Mouse (Mus musculus): ENCODE results near the gene Tex22. TPM values are rescaled to one million over a fixed set of nuclear protein-coding genes. Genes with fewer than 3 reads are reported as not detected.

The Tex22 gene
- polyA plus RNA-seq, 1 experiment from 2014 or later, result not detected

DNA sequence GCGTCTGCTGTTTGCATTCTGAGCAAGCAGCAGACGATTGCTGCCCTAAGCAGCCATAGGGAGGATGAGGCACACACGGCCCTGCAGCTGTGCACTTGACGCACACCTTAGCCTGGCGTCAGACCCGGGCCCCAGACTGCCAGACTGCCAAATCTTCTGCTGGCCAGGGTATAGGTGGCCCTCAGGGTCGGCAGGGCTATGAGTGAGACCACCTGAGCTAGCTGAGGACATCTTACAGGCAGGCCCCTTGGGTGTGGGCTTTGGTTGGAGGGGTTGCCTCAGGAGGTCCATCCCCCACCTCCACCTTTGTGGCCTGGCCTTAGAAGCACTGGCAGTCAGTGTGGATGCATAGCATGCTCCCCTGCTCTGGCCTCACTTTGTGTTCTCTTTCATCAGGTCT, 61.1 kb downstream of the Tex22 start:
- Histone ChIP-seq H3K27me3 (replicated peaks; ENCODE audit: control insufficient read depth, insufficient read depth, low read length) (peaks cover 4% of the 10 kb centered on the region; the same call in 1 of the 2 replicates), H3K4me1 (ENCODE audit: control insufficient read depth, insufficient read depth, low read length) (peaks cover 8% of the 10 kb centered on the region; the same call in 1 of the 2 replicates), H3K36me3 (ENCODE audit: control insufficient read depth, insufficient read depth, low read length) (peaks cover 82% of the 10 kb centered on the region), H3K4me2 (ENCODE audit: low read depth, low read length) (no peak overlapping the region), H3K9ac (ENCODE audit: low read depth, low read length) (no peak overlapping the region), H3K27ac (replicated peaks; ENCODE audit: low read depth, low read length) (no peak overlapping the region), H3K9me3 (ENCODE audit: control insufficient read depth, low read length) (no peaks in the 10 kb centered on the region), H3K4me3 (ENCODE audit: low read depth, low read length) (no peak overlapping the region)
- DNase-seq (ENCODE audit: low spot score) (no peak), ATAC-seq (ENCODE audit: low read depth) (no peak)
- WGBS, result 85% methylated on average over 7 of the region's 7 CpGs

- ATAC-seq (ENCODE audit: low read depth) (no peak), DNase-seq (ENCODE audit: low spot score) (no peak)
- no peaks in the 10 kb centered on the region for H3K9me3 ChIP-seq (ENCODE audit: control insufficient read depth, low read length)
- H3K27ac ChIP-seq (replicated peaks; ENCODE audit: low read depth, low read length), result no peak overlapping the region; the same call in 1 of the 2 replicates
- peaks cover 15% of the 10 kb centered on the region for H3K27me3 ChIP-seq (replicated peaks; ENCODE audit: control insufficient read depth, insufficient read depth, low read length)
- no peak overlapping the region for H3K4me2 ChIP-seq (ENCODE audit: low read depth, low read length)
- 72% methylated on average over 15 of the region's 17 CpGs for WGBS
- peaks cover 71% of the 10 kb centered on the region for H3K36me3 ChIP-seq (ENCODE audit: control insufficient read depth, insufficient read depth, low read length)
- H3K4me1 ChIP-seq (ENCODE audit: control insufficient read depth, insufficient read depth, low read length), result peaks cover 8% of the 10 kb centered on the region; the same call in 1 of the 2 replicates
- no peak overlapping the region for H3K9ac ChIP-seq (ENCODE audit: low read depth, low read length)
- no peak overlapping the region for H3K4me3 ChIP-seq (ENCODE audit: low read depth, low read length)
These were observed 62.3 kb downstream of the Tex22 start for GRCm38 (mm10) chr12:113136492-113137020.

GRCm38 (mm10) chr12:113137260-113138213, 63.2 kb downstream of the Tex22 start:
- 88% methylated on average over 18 of the region's 18 CpGs for WGBS
- Histone ChIP-seq H3K27ac (replicated peaks; ENCODE audit: low read depth, low read length) (no peak overlapping the region), H3K4me2 (ENCODE audit: low read depth, low read length) (no peak overlapping the region), H3K9ac (ENCODE audit: low read depth, low read length) (no peak overlapping the region), H3K36me3 (ENCODE audit: control insufficient read depth, insufficient read depth, low read length) (peaks cover 61% of the 10 kb centered on the region), H3K27me3 (replicated peaks; ENCODE audit: control insufficient read depth, insufficient read depth, low read length) (peaks cover 23% of the 10 kb centered on the region), H3K9me3 (ENCODE audit: control insufficient read depth, low read length) (no peaks in the 10 kb centered on the region), H3K4me3 (ENCODE audit: low read depth, low read length) (no peak overlapping the region), H3K4me1 (ENCODE audit: control insufficient read depth, insufficient read depth, low read length) (peaks cover 17% of the 10 kb centered on the region)
- ATAC-seq (ENCODE audit: low read depth) (no peak), DNase-seq (ENCODE audit: low spot score) (no peak)

- no peaks in the 10 kb centered on the region for H3K9me3 ChIP-seq (ENCODE audit: control insufficient read depth, low read length)
- peaks cover 23% of the 10 kb centered on the region for H3K27me3 ChIP-seq (replicated peaks; ENCODE audit: control insufficient read depth, insufficient read depth, low read length)
- DNase-seq (ENCODE audit: low spot score), result no peak
- no peak overlapping the region for H3K4me2 ChIP-seq (ENCODE audit: low read depth, low read length)
- no peak overlapping the region for H3K27ac ChIP-seq (replicated peaks; ENCODE audit: low read depth, low read length)
- peaks cover 53% of the 10 kb centered on the region for H3K36me3 ChIP-seq (ENCODE audit: control insufficient read depth, insufficient read depth, low read length)
- peaks cover 23% of the 10 kb centered on the region for H3K4me1 ChIP-seq (ENCODE audit: control insufficient read depth, insufficient read depth, low read length)
- H3K9ac ChIP-seq (ENCODE audit: low read depth, low read length), result peak overlapping the region; percentile 25; the same call in 1 of the 2 replicates
- 83% methylated on average over 6 of the region's 6 CpGs for WGBS
- H3K4me3 ChIP-seq (ENCODE audit: low read depth, low read length), result no peak overlapping the region
- ATAC-seq (ENCODE audit: low read depth), result no peak
These were observed 64.0 kb downstream of the Tex22 start for GRCm38 (mm10) chr12:113138291-113138690.

Small RNAs within 50 kb of the gene (microRNA-seq; reads per million reads assigned to microRNA genes)
- gene Gm44471 (ENCODE audit: borderline number of aligned reads), result not detected

Other genes starting within 250 kb of the Tex22 start
- 86.2 and 105 TPM in 2 replicates for gene Cdca4, start 245.1 kb upstream of the Tex22 start, polyA plus RNA-seq (2014; fragmentation: Nextera tagmentation; extraction: Ambion mirVana)
- gene Gpr132, start 206.3 kb upstream of the Tex22 start, polyA plus RNA-seq (2014; fragmentation: Nextera tagmentation; extraction: Ambion mirVana), result 0.45 and 0.54 TPM in 2 replicates
- gene Jag2, start 144.7 kb upstream of the Tex22 start, polyA plus RNA-seq (2014; fragmentation: Nextera tagmentation; extraction: Ambion mirVana), result 9.4 and 13.1 TPM in 2 replicates
- 87.3 and 87.4 TPM in 2 replicates for gene Nudt14, start 132.4 kb upstream of the Tex22 start, polyA plus RNA-seq (2014; fragmentation: Nextera tagmentation; extraction: Ambion mirVana)
- 20.8 and 22.8 TPM in 2 replicates for gene Btbd6, start 98.0 kb upstream of the Tex22 start, polyA plus RNA-seq (2014; fragmentation: Nextera tagmentation; extraction: Ambion mirVana)
- gene Brf1, start 73.8 kb upstream of the Tex22 start, polyA plus RNA-seq (2014; fragmentation: Nextera tagmentation; extraction: Ambion mirVana), result 50.0 and 54.3 TPM in 2 replicates
- gene Pacs2, start 60.0 kb upstream of the Tex22 start, polyA plus RNA-seq (2014; fragmentation: Nextera tagmentation; extraction: Ambion mirVana), result 17.9 and 18.7 TPM in 2 replicates
- 19.8 and 21.3 TPM in 2 replicates for gene Mta1, start 23.8 kb downstream of the Tex22 start, polyA plus RNA-seq (2014; fragmentation: Nextera tagmentation; extraction: Ambion mirVana)
- 154 and 185 TPM in 2 replicates for gene Crip2, start 65.7 kb downstream of the Tex22 start, polyA plus RNA-seq (2014; fragmentation: Nextera tagmentation; extraction: Ambion mirVana)
- gene Crip1, start 71.8 kb downstream of the Tex22 start, polyA plus RNA-seq (2014; fragmentation: Nextera tagmentation; extraction: Ambion mirVana), result 408 and 507 TPM in 2 replicates
- 19.8 and 23.5 TPM in 2 replicates for gene Tedc1, start 81.9 kb downstream of the Tex22 start, polyA plus RNA-seq (2014; fragmentation: Nextera tagmentation; extraction: Ambion mirVana)
- gene Tmem121, start 111.4 kb downstream of the Tex22 start, polyA plus RNA-seq (2014; fragmentation: Nextera tagmentation; extraction: Ambion mirVana), result 8.7 and 11.5 TPM in 2 replicates

Data from embryonic facial prominence, embryonic 14.5 days (tissue).